Mouse (Mus musculus) heart, embryonic 14.5 days (tissue): ENCODE measurements at regions not wholly inside any gene's neighbourhood (a gene's known extent, or its start where the extent isn't known, plus 50 kb on each side); places are given as distances from the start of the nearest gene placed in this dataset.
A peak's percentile ranks its signal among the peaks of the same experiment; 100 is the strongest.

Experiments
- ATAC-seq: fragments of 200-750 bp; cut with Nextera tagmentation; 2 replicates; pipeline ENCODE4 v1.8.0; 2017; ENCODE audit warnings: low read depth, moderate TSS enrichment; ENCODE audit not compliant: insufficient number of reproducible peaks, insufficient read depth, low FRiP score
- H3K27ac ChIP-seq, 2 experiments: fragments of 200-500 bp in 1 of 2; fragments of 300-500 bp in 1 of 2; sonication (generic) in 1 of 2; replicated peaks in 1 of 2; 2 replicates each; pipeline ENCODE4 v1.5.1; 2012 to 2014; ENCODE audit warnings: low read depth in 2 of 2, low read length in 2 of 2, control low read depth in 1 of 2, mild to moderate bottlenecking in 1 of 2, mixed read lengths in 1 of 2; ENCODE audit not compliant: control insufficient read depth in 1 of 2, insufficient read depth in 1 of 2
- H3K27me3 ChIP-seq: fragments of 300-500 bp; sonication (generic); 2 replicates; pipeline ENCODE4 v1.6.1; 2014; ENCODE audit warnings: mild to moderate bottlenecking, low read length, control low read depth; ENCODE audit not compliant: control insufficient read depth, insufficient read depth
- H3K36me3 ChIP-seq: fragments of 300-500 bp; sonication (generic); 2 replicates; pipeline ENCODE4 v1.6.1; 2014; ENCODE audit warnings: mild to moderate bottlenecking, control low read depth, low read length, mixed read lengths; ENCODE audit not compliant: control insufficient read depth, insufficient read depth
- H3K4me1 ChIP-seq, 2 experiments: fragments of 200-500 bp in 1 of 2; fragments of 300-500 bp in 1 of 2; sonication (generic) in 1 of 2; 2 replicates each; pipeline ENCODE4 v1.6.1; 2012 to 2014; ENCODE audit warnings: low read length in 2 of 2, control low read depth in 1 of 2, mixed read lengths in 1 of 2; ENCODE audit not compliant: control insufficient read depth in 2 of 2, insufficient read depth in 2 of 2
- H3K4me2 ChIP-seq: fragments of 300-500 bp; sonication (generic); 2 replicates; pipeline ENCODE4 v1.6.1; 2014; ENCODE audit warnings: mild to moderate bottlenecking, low read length
- H3K4me3 ChIP-seq, 2 experiments: fragments of 200-500 bp in 1 of 2; fragments of 300-500 bp in 1 of 2; sonication (generic) in 1 of 2; 2 replicates each; pipeline ENCODE4 v1.5.1; 2012 to 2014; ENCODE audit warnings: low read length in 2 of 2, mild to moderate bottlenecking in 2 of 2, control low read depth in 1 of 2, low read depth in 1 of 2, moderate library complexity in 1 of 2; ENCODE audit not compliant: control insufficient read depth in 1 of 2, insufficient read depth in 1 of 2
- H3K9ac ChIP-seq: fragments of 300-500 bp; sonication (generic); 2 replicates; pipeline ENCODE4 v1.6.1; 2014; ENCODE audit warnings: mild to moderate bottlenecking, low read length
- H3K9me3 ChIP-seq: fragments of 300-500 bp; sonication (generic); 2 replicates; pipeline ENCODE4 v1.6.1; 2016; ENCODE audit warnings: low read length, control low read depth; ENCODE audit not compliant: control insufficient read depth
- WGBS: fragments of 180-500 bp; shearing (Covaris S2); extraction: QIAGEN DNeasy Blood & Tissue Kit; methylation state at CpG from one replicate; pipeline ENCODE4 v1.1.7; 2014; 5-methylcytosine and 5-hydroxymethylcytosine counted together

GRCm38 (mm10) chr11:63396386-63396785, 267.6 kb downstream of the Pmp22 start:
- Histone ChIP-seq H3K27me3 (no peaks in the 10 kb centered on the region), H3K27ac (no peak overlapping the region), H3K36me3 (no peaks in the 10 kb centered on the region), H3K4me3 (no peak overlapping the region), H3K9me3 (no peaks in the 10 kb centered on the region), H3K4me2 (no peak overlapping the region), H3K4me1 (no peaks in the 10 kb centered on the region), H3K9ac (no peak overlapping the region)
- ATAC-seq: no peak
- 84% methylated on average over 8 of the region's 8 CpGs for WGBS

DNA sequence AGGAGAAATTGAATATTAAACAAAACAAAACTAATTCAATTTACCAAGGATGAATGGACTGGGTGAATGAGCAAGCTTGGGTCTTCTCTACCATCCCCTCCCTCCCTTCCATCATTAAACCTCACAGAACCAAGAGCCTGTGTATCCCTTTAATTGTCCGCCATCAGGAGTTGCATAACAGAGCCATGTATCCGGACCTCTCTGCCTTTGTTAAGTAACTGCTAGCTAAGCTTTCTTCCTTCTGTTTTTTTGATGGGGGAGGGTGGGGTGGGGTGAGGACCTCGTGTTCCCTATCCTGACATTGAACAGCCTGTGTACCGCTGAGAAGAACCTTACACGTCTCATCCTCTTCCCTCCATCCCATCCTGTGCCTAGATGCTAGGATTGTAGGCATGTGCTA, 274.0 kb downstream of the Pmp22 start:
- no peak overlapping the region for H3K9ac ChIP-seq
- no peaks in the 10 kb centered on the region for H3K36me3 ChIP-seq
- no peaks in the 10 kb centered on the region for H3K4me1 ChIP-seq
- H3K27ac ChIP-seq: no peak overlapping the region
- ATAC-seq: no peak
- no peak overlapping the region for H3K4me3 ChIP-seq
- WGBS: 47% methylated on average over 5 of the region's 5 CpGs
- peaks cover 4% of the 10 kb centered on the region; the same call in 1 of the 2 replicates for H3K27me3 ChIP-seq
- no peaks in the 10 kb centered on the region for H3K9me3 ChIP-seq
- H3K4me2 ChIP-seq: no peak overlapping the region

DNA sequence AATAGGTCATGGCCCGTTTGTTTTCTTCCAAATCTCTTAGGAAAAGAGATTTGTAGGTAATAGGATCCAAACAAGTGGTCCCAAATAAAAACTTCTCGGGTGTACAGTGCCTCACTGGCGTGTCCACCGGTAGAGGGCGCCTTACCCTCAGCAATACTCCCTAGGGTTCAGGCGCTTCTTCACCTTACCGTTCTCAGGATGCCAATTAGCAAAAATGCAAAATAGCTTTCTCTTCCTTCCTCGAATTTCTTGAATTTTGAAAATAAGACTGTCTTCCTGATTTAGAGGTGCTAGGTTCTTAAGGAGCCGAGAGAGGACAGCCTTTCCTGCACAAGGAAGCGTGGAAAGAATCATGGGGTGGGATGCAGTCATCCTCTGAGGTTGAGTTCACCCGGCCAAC, 275.9 kb downstream of the Pmp22 start:
- WGBS: 11% methylated on average over 11 of the region's 11 CpGs
- no peak overlapping the region for H3K9ac ChIP-seq
- H3K9me3 ChIP-seq: no peaks in the 10 kb centered on the region
- ATAC-seq: no peak
- H3K27ac ChIP-seq: no peak overlapping the region
- H3K4me2 ChIP-seq: no peak overlapping the region
- H3K4me1 ChIP-seq: no peaks in the 10 kb centered on the region
- H3K27me3 ChIP-seq: peaks cover 4% of the 10 kb centered on the region; the same call in 1 of the 2 replicates
- no peaks in the 10 kb centered on the region for H3K36me3 ChIP-seq
- H3K4me3 ChIP-seq: no peak overlapping the region

DNA sequence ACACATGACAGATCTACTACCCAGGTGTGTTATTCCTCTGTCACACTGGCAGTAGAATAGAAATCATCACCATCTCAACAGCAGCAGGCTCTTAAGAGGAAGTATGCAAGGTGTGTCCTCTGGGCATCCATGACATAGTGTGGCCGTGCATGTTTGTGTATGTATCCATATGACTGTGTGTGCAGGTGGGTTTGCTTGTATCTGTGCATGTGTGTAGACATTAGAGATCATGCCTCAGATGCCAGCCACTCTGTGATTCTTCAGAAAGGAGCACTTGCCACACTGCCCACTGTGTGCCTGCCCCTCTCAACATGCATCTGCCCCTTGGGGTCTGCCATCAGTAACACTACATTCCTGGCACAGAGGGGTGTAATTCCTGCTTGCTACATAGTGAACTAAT, 280.6 kb downstream of the Pmp22 start:
- H3K27ac ChIP-seq: no peak overlapping the region
- H3K9ac ChIP-seq: no peak overlapping the region
- H3K4me2 ChIP-seq: no peak overlapping the region
- H3K4me1 ChIP-seq: peaks cover 5 to 10% of the 10 kb centered on the region in 2 experiments; a peak in 3 of 4 replicates
- H3K4me3 ChIP-seq: no peak overlapping the region
- H3K36me3 ChIP-seq: no peaks in the 10 kb centered on the region
- no peaks in the 10 kb centered on the region for H3K9me3 ChIP-seq
- peaks cover 4% of the 10 kb centered on the region; the same call in 1 of the 2 replicates for H3K27me3 ChIP-seq
- no peak for ATAC-seq
- 89% methylated on average over 1 of the region's 1 CpGs for WGBS

DNA sequence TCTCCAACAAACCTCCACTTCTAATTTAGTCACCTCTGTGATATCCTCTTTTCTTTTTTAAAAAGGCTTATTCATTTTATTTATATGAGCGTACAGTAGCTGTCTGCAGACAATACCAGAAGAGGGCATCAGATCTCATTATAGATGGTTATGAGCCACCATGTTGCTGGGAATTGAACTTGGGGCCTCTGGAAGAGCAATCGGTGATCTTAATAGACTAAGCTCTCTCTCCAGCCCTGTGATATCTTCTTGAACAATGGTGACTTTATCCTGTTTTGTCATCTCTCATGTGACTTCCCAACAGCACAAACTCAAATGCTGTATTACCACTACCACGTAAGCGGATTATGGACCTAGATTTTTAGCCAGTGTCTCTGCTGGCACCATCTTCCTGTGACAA, 282.1 kb downstream of the Pmp22 start:
- H3K27ac ChIP-seq: no peak overlapping the region
- peaks cover 5 to 10% of the 10 kb centered on the region in 2 experiments; a peak in 3 of 4 replicates for H3K4me1 ChIP-seq
- H3K4me2 ChIP-seq: no peak overlapping the region
- no peak overlapping the region for H3K9ac ChIP-seq
- peaks cover under 1% of the 10 kb centered on the region; the same call in 1 of the 2 replicates for H3K27me3 ChIP-seq
- no peaks in the 10 kb centered on the region for H3K36me3 ChIP-seq
- ATAC-seq: no peak
- H3K4me3 ChIP-seq: no peak overlapping the region
- 91% methylated on average over 4 of the region's 4 CpGs for WGBS
- H3K9me3 ChIP-seq: no peaks in the 10 kb centered on the region

DNA sequence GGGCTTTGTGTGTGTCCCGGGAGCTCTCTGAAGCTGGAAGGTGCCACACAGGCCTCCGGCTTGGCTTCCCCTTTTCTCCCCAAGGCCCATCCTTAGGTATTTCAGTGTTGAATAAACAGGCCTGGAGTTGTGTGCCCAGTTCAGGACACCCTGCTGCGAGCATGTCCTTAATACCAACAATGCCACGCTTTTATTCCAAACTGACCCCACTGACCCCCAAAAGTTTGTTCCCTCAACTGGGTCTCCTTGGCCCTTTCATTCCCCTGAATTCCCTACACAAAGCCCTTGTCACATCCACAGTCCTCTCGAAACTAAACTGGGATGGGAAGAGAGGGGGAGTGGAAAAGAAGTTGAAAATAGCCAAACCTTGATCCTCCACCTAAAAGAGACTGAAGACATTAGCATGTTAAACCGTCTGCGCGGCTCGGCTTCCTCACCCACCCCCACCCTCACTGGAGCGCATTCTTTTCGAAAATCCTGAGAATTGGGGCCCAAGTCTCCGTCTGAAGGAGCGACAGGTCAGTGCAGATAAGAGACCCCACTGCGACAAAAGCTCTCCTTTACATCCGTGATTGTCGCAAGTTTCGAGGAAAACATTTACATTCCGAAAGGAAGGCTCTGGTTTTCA, 283.7 kb downstream of the Pmp22 start:
- H3K4me1 ChIP-seq: peaks cover 5 to 10% of the 10 kb centered on the region in 2 experiments; a peak in 3 of 4 replicates
- no peaks in the 10 kb centered on the region for H3K36me3 ChIP-seq
- H3K4me3 ChIP-seq: peak overlapping the region; percentile 30 to 39
- no peaks in the 10 kb centered on the region for H3K9me3 ChIP-seq
- peak overlapping the region; percentile 49; the same call in 1 of the 2 replicates for H3K9ac ChIP-seq
- WGBS: 12% methylated on average over 18 of the region's 18 CpGs
- H3K27ac ChIP-seq: no peak overlapping the region
- no peak for ATAC-seq
- peak overlapping the region; percentile 68 for H3K4me2 ChIP-seq
- H3K27me3 ChIP-seq: no peaks in the 10 kb centered on the region

- H3K4me3 ChIP-seq: peak overlapping the region; percentile 30 to 39; a peak in 3 of 4 replicates
- peak overlapping the region; percentile 49; the same call in 1 of the 2 replicates for H3K9ac ChIP-seq
- no peaks in the 10 kb centered on the region for H3K36me3 ChIP-seq
- ATAC-seq: no peak
- 17% methylated on average over 13 of the region's 13 CpGs for WGBS
- H3K4me1 ChIP-seq: peaks cover 5 to 10% of the 10 kb centered on the region in 2 experiments; a peak in 3 of 4 replicates
- H3K27me3 ChIP-seq: no peaks in the 10 kb centered on the region
- H3K4me2 ChIP-seq: peak overlapping the region; percentile 68
- H3K27ac ChIP-seq: no peak overlapping the region
- no peaks in the 10 kb centered on the region for H3K9me3 ChIP-seq
Measured at GRCm38 (mm10) chr11:63413106-63413505, 284.3 kb downstream of the Pmp22 start.

- H3K9ac ChIP-seq: no peak overlapping the region
- 68% methylated on average over 4 of the region's 4 CpGs for WGBS
- no peaks in the 10 kb centered on the region for H3K9me3 ChIP-seq
- H3K27me3 ChIP-seq: no peaks in the 10 kb centered on the region
- peaks cover 5 to 10% of the 10 kb centered on the region in 2 experiments; a peak in 3 of 4 replicates for H3K4me1 ChIP-seq
- no peak for ATAC-seq
- no peak overlapping the region for H3K4me2 ChIP-seq
- no peaks in the 10 kb centered on the region for H3K36me3 ChIP-seq
- H3K4me3 ChIP-seq: no peak overlapping the region
- H3K27ac ChIP-seq: no peak overlapping the region
Measured at GRCm38 (mm10) chr11:63413621-63414020, 284.8 kb downstream of the Pmp22 start.
